Mouse (Mus musculus): Measurements from ENCODE around the gene Ercc2. TPM values are rescaled to one million over a fixed set of nuclear protein-coding genes. Genes with fewer than 3 reads are reported as not detected.
A peak's percentile ranks its signal among the peaks of the same experiment; 100 is the strongest.

Gene Ercc2
- polyA plus RNA-seq, 2 experiments, result 4.6 to 11.7 TPM

GRCm38 (mm10) chr7:19404476-19404875 is 22.7 kb downstream of the Ercc2 start, which contains the start of gene Ckm:
Ckm (plus strand) TSS chr7:19404776.
- ATAC-seq (ENCODE audit: insufficient read depth), result no peak
- 45% methylated on average over 7 of the region's 7 CpGs for WGBS (ENCODE audit: insufficient replicate concordance)
- Histone ChIP-seq H3K9ac (replicated peaks) (no peak within 1 kb of the TSS), H3K27ac (no peak within 1 kb of the TSS), H3K4me2 (ENCODE audit: low read depth) (peak within 1 kb of the TSS; percentile 83), H3K36me3 (replicated peaks; ENCODE audit: control insufficient read depth, insufficient read depth, low read depth) (no peaks in the 10 kb centered on the region), H3K4me1 (replicated peaks; ENCODE audit: control insufficient read depth in 2 of 2, insufficient read depth in 2 of 2, low read length in 1 of 2) (peaks cover 0 to 2% of the 10 kb centered on the region in 2 experiments; a peak in 1 of 4 replicates), H3K4me3 (ENCODE audit: insufficient read depth in 1 of 2, low read depth in 2 of 2, low read length in 2 of 2) (peak within 1 kb of the TSS; percentile 24 to 48), H3K9me3 (ENCODE audit: control insufficient read depth, low read length) (peaks cover 2% of the 10 kb centered on the region), H3K27me3 (ENCODE audit: control insufficient read depth, insufficient read depth, low read length) (peaks cover 34% of the 10 kb centered on the region)
- TF ChIP-seq CTCF (IDR thresholded peaks at IDR 0.05; ENCODE audit: low read depth) (no peak), EP300 (IDR thresholded peaks at IDR 0.05; ENCODE audit: low read depth) (no peak)
- no peak for DNase-seq (ENCODE audit: low read depth in 3 of 3, low spot score in 3 of 3)

DNA sequence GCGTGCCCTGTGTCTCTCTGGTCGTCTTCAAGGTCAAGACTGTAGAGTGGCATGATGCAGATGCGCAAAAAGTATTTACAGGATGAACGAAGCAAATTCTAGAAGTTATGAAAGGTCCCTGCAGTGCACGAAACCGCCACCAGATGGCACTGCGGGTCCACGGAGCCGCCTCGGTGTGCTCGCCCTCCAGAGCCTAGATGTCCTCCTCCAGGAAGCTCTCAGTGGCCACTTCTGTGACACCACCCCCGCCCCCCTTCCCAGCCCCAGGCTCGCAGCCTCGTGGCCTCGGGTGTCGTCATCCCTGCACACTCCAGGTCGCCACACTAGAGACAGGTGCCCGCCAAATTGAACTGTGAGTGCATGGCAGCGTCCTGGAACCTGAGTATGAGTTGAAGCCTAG is 23.6 kb downstream of the Ercc2 start:
- TF ChIP-seq CTCF (IDR thresholded peaks at IDR 0.05; ENCODE audit: low read depth), result peak; percentile 98
- no peak for TF ChIP-seq EP300 (IDR thresholded peaks at IDR 0.05; ENCODE audit: low read depth)
- Histone ChIP-seq H3K4me2 (ENCODE audit: low read depth) (peak overlapping the region; percentile 47), H3K9ac (replicated peaks) (no peak overlapping the region), H3K4me3 (ENCODE audit: insufficient read depth in 1 of 2, low read depth in 2 of 2, low read length in 2 of 2) (no peak overlapping the region), H3K27ac (no peak overlapping the region), H3K9me3 (ENCODE audit: control insufficient read depth, low read length) (peaks cover 2% of the 10 kb centered on the region), H3K4me1 (replicated peaks; ENCODE audit: control insufficient read depth in 2 of 2, insufficient read depth in 2 of 2, low read length in 1 of 2) (peaks cover 0 to 2% of the 10 kb centered on the region in 2 experiments; a peak in 1 of 4 replicates), H3K27me3 (ENCODE audit: control insufficient read depth, insufficient read depth, low read length) (peaks cover 30% of the 10 kb centered on the region), H3K36me3 (replicated peaks; ENCODE audit: control insufficient read depth, insufficient read depth, low read depth) (no peaks in the 10 kb centered on the region)
- WGBS (ENCODE audit: insufficient replicate concordance), result 2% methylated on average over 19 of the region's 19 CpGs
- DNase-seq (ENCODE audit: low read depth in 3 of 3, low spot score in 3 of 3), result peak; percentile 37 to 60 (median 42)
- ATAC-seq (ENCODE audit: insufficient read depth), result peak; percentile 42; the same call in 1 of the 2 replicates

DNA sequence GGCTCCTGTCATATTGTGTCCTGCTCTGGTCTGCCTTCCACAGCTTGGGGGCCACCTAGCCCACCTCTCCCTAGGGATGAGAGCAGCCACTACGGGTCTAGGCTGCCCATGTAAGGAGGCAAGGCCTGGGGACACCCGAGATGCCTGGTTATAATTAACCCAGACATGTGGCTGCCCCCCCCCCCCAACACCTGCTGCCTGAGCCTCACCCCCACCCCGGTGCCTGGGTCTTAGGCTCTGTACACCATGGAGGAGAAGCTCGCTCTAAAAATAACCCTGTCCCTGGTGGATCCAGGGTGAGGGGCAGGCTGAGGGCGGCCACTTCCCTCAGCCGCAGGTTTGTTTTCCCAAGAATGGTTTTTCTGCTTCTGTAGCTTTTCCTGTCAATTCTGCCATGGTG is 27.9 kb downstream of the Ercc2 start:
- H3K27me3 ChIP-seq (ENCODE audit: control insufficient read depth, insufficient read depth, low read length), result peaks cover 5% of the 10 kb centered on the region
- no peak overlapping the region for H3K9ac ChIP-seq (replicated peaks)
- no peaks in the 10 kb centered on the region for H3K36me3 ChIP-seq (replicated peaks; ENCODE audit: control insufficient read depth, insufficient read depth, low read depth)
- H3K4me1 ChIP-seq (replicated peaks; ENCODE audit: control insufficient read depth in 2 of 2, insufficient read depth in 2 of 2, low read length in 1 of 2), result no peaks in the 10 kb centered on the region
- H3K9me3 ChIP-seq (ENCODE audit: control insufficient read depth, low read length), result no peaks in the 10 kb centered on the region
- H3K27ac ChIP-seq, result no peak overlapping the region
- WGBS (ENCODE audit: insufficient replicate concordance), result 48% methylated on average over 6 of the region's 6 CpGs
- H3K4me2 ChIP-seq (ENCODE audit: low read depth), result no peak overlapping the region
- DNase-seq (ENCODE audit: low read depth in 3 of 3, low spot score in 3 of 3) (no peak), ATAC-seq (ENCODE audit: insufficient read depth) (no peak)
- TF ChIP-seq EP300 (IDR thresholded peaks at IDR 0.05; ENCODE audit: low read depth), result no peak
- no peak for TF ChIP-seq CTCF (IDR thresholded peaks at IDR 0.05; ENCODE audit: low read depth)
- H3K4me3 ChIP-seq (ENCODE audit: insufficient read depth in 1 of 2, low read depth in 2 of 2, low read length in 2 of 2), result no peak overlapping the region

- H3K9me3 ChIP-seq (ENCODE audit: control insufficient read depth, low read length), result no peaks in the 10 kb centered on the region
- H3K27ac ChIP-seq, result no peak overlapping the region
- no peak overlapping the region for H3K4me3 ChIP-seq (ENCODE audit: insufficient read depth in 1 of 2, low read depth in 2 of 2, low read length in 2 of 2)
- H3K27me3 ChIP-seq (ENCODE audit: control insufficient read depth, insufficient read depth, low read length), result no peaks in the 10 kb centered on the region
- no peaks in the 10 kb centered on the region for H3K4me1 ChIP-seq (replicated peaks; ENCODE audit: control insufficient read depth in 2 of 2, insufficient read depth in 2 of 2, low read length in 1 of 2)
- 58% methylated on average over 11 of the region's 11 CpGs for WGBS (ENCODE audit: insufficient replicate concordance)
- DNase-seq (ENCODE audit: low read depth in 3 of 3, low spot score in 3 of 3) (no peak), ATAC-seq (ENCODE audit: insufficient read depth) (no peak)
- no peak overlapping the region for H3K9ac ChIP-seq (replicated peaks)
- no peaks in the 10 kb centered on the region for H3K36me3 ChIP-seq (replicated peaks; ENCODE audit: control insufficient read depth, insufficient read depth, low read depth)
- TF ChIP-seq CTCF (IDR thresholded peaks at IDR 0.05; ENCODE audit: low read depth) (no peak), EP300 (IDR thresholded peaks at IDR 0.05; ENCODE audit: low read depth) (no peak)
- no peak overlapping the region for H3K4me2 ChIP-seq (ENCODE audit: low read depth)
Observed at GRCm38 (mm10) chr7:19410766-19411344, 29.0 kb downstream of the Ercc2 start.

GRCm38 (mm10) chr7:19411783-19412182 is 30.0 kb downstream of the Ercc2 start:
- no peak for ATAC-seq (ENCODE audit: insufficient read depth)
- H3K4me3 ChIP-seq (ENCODE audit: insufficient read depth in 1 of 2, low read depth in 2 of 2, low read length in 2 of 2), result no peak overlapping the region

More at GRCm38 (mm10) chr7:19411783-19412182, 30.0 kb downstream of the Ercc2 start:
- Histone ChIP-seq H3K36me3 (replicated peaks; ENCODE audit: control insufficient read depth, insufficient read depth, low read depth) (no peaks in the 10 kb centered on the region), H3K4me2 (ENCODE audit: low read depth) (no peak overlapping the region), H3K9me3 (ENCODE audit: control insufficient read depth, low read length) (no peaks in the 10 kb centered on the region), H3K4me1 (replicated peaks; ENCODE audit: control insufficient read depth in 2 of 2, insufficient read depth in 2 of 2, low read length in 1 of 2) (no peaks in the 10 kb centered on the region), H3K9ac (replicated peaks) (no peak overlapping the region), H3K27ac (no peak overlapping the region), H3K27me3 (ENCODE audit: control insufficient read depth, insufficient read depth, low read length) (no peaks in the 10 kb centered on the region; the same call in 1 of the 2 replicates)
- DNase-seq (ENCODE audit: low read depth in 3 of 3, low spot score in 3 of 3), result no peak
- no peak for TF ChIP-seq EP300 (IDR thresholded peaks at IDR 0.05; ENCODE audit: low read depth)
- no peak for TF ChIP-seq CTCF (IDR thresholded peaks at IDR 0.05; ENCODE audit: low read depth)
- 64% methylated on average over 5 of the region's 5 CpGs for WGBS (ENCODE audit: insufficient replicate concordance)

Measured in liver, embryonic 14.5 days (tissue).